Mouse (Mus musculus) bone marrow macrophage, adult 2 months (primary cell): ENCODE measurements around the gene Nfatc2ip. TPM values are rescaled to one million over a fixed set of nuclear protein-coding genes. Genes with fewer than 3 reads are reported as not detected.
"Not testable (repeated sequence)": the region's sequence is repeated elsewhere in the genome, so short reads cannot be mapped to it uniquely, and the experiment has no call there.

ENCODE experiments used
- H3K27ac ChIP-seq: 2 replicates; pipeline ENCODE4 v1.5.1; 2012; ENCODE audit warnings: low read depth, low read length; ENCODE audit not compliant: insufficient read depth
- H3K4me1 ChIP-seq: 2 replicates; pipeline ENCODE4 v1.6.1; 2012; ENCODE audit warnings: low read length; ENCODE audit not compliant: control insufficient read depth, insufficient read depth
- H3K4me3 ChIP-seq: 2 replicates; pipeline ENCODE4 v1.5.1; 2012; ENCODE audit warnings: mild to moderate bottlenecking, low read length, moderate library complexity; ENCODE audit not compliant: insufficient read depth
- CTCF ChIP-seq: IDR thresholded peaks from 2 replicates; pipeline ENCODE4 v1.5.1; 2012; ENCODE audit warnings: low read depth, mild to moderate bottlenecking, low read length, moderate library complexity
- POLR2A ChIP-seq: IDR thresholded peaks from 2 replicates; pipeline ENCODE4 v1.6.1; 2012; ENCODE audit warnings: mild to moderate bottlenecking, low read depth, low read length, borderline replicate concordance
- polyA plus RNA-seq: library from polyadenylated mRNA; stranded (reverse); fragments of >200 nt; gene quantifications from 2 replicates; pipeline ENCODE4 v1.2.4, GENCODE M21; 2012; ENCODE audit not compliant: missing spikeins, insufficient read depth, insufficient read length

Gene Nfatc2ip
- polyA plus RNA-seq, 1 experiment = 10.3 TPM

DNA sequence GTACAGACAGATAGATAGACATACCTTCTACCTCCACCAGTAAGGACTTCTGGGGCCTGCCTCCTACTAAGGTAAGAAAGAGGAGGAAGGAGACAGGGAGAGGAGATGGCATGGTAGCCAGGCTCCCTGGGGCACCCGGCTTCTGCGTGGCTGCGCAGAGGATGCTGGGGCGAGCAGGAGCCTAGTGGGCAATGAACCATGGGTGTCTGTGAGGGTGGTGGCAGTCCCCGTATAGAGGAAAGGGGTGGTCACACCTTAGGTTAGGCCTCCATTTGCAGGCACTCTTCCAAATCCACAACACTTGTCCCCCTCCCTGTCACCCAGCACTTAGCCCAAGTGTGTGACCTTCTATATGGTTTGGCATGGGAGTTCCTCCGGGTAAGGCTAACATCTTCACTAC, 18.2 kb upstream of the Nfatc2ip start, which contains the start of gene Cd19:
Cd19 (minus strand) TSS at position 165 of the 400 bp plus-strand sequence.
- Histone ChIP-seq H3K4me1 (peaks cover 3% of the 10 kb centered on the region; the same call in 1 of the 2 replicates), H3K4me3 (no peak within 1 kb of the TSS), H3K27ac (no peak within 1 kb of the TSS)
- TF ChIP-seq POLR2A = no peak
- TF ChIP-seq CTCF = no peak

DNA sequence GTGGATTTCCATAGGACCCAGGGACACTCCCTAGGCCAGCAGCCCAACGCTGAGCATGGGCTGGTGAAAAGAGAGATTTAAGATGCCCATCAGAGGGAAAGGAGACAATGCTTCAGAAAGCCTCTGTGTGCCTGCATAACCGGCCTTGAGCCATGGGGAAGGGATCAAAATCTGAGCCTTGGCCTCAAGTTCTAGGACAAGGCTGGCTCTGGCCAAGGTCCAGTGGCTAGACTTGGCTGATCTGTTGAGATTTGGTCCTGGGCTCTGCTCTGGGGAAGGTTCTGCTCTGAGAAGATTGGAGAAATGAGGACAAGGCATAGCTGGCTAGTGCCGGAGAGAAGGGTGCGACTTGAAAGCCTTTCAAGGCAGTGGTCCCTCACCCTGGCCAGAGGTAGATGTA, 14.5 kb upstream of the Nfatc2ip start:
- H3K4me1 ChIP-seq = no peaks in the 10 kb centered on the region
- H3K27ac ChIP-seq = no peak overlapping the region
- TF ChIP-seq CTCF = no peak
- TF ChIP-seq POLR2A = no peak
- H3K4me3 ChIP-seq = no peak overlapping the region

DNA sequence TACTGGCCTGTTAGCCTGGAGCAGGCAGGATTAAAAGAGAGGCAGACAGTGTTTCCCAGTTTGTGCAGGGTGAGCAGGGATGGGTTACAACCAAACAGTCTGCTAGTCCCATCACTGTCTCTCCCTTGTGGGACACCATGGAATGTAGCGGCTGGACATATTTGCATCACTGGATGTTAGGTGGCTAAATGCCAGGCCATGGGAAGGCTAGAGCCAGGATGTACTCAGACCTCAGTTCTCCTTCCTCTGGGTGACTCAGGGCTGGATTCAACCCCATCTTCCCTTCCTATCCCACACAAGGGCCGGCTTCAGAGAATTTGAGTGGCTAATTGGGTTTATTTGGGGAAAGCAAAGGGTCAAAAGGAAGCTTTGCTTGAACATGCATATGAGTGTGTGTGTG, 12.1 kb upstream of the Nfatc2ip start:
- TF ChIP-seq POLR2A (no peak), CTCF (no peak)
- no peaks in the 10 kb centered on the region for H3K4me1 ChIP-seq
- H3K27ac ChIP-seq = no peak overlapping the region
- H3K4me3 ChIP-seq = no peak overlapping the region

DNA sequence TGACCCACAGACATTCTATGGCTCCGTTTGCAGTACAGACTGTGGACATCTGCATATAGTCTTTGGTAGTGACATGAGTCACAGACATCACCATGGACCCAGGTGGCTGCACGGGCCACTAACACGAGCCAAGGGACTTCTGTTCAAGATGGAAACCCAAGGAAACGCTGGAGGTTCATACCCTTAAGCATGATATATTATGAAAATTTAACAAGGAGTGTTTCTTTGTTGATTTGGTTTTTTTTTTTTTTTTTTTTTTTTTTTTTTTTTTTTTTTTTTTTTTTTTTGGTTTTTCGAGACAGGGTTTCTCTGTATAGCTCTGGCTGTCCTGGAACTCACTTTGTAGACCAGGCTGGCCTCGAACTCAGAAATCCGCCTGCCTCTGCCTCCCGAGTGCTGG, 6.0 kb upstream of the Nfatc2ip start:
- H3K27ac ChIP-seq, H3K4me3 ChIP-seq, H3K4me1 ChIP-seq: not testable (repeated sequence)

DNA sequence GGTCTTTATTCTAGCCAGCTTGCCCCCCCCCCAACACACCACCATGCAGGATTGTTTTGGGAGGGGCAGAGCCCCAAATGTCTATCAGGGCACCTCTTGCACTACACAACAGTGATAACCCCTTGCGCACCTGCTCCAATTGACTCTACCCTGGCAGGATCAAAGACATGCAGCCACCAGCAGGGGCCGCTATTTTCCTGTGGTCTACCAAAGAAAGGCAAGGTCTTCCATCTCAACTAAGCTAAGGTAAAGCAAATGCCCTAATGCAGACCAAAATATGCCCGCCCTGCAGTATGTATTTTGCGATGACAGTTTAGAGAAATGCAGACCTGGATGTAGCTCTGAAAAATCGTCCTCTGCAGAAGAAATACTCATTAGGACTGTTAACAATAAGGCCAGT, 3.0 kb upstream of the Nfatc2ip start:
- TF ChIP-seq POLR2A = no peak
- TF ChIP-seq CTCF = peak; percentile 90
- Histone ChIP-seq H3K27ac (no peak overlapping the region), H3K4me1 (peaks cover 3% of the 10 kb centered on the region), H3K4me3 (no peak overlapping the region)

DNA sequence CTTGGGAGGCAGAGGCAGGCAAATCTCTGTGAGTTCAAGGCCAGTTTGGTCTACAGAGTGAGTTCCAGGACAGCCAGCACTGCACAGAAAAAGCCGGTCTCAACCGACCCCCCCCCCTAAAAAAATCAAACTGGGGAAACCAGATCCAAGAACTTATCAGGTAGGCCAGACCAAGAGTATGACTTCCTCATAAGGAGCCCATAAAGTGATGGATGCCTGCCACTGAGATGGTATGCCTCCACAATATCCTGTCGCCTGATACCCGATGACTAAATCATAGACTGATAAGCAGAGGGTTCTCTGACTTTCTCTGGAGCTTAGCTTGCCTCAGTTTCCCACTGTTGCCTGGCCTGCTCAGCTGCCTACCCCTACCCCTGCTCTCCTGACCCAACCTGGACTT, 1.3 kb upstream of the Nfatc2ip start:
- peaks cover 3% of the 10 kb centered on the region for H3K4me1 ChIP-seq
- TF ChIP-seq CTCF = no peak
- TF ChIP-seq POLR2A = no peak
- H3K27ac ChIP-seq = no peak overlapping the region
- no peak overlapping the region for H3K4me3 ChIP-seq

DNA sequence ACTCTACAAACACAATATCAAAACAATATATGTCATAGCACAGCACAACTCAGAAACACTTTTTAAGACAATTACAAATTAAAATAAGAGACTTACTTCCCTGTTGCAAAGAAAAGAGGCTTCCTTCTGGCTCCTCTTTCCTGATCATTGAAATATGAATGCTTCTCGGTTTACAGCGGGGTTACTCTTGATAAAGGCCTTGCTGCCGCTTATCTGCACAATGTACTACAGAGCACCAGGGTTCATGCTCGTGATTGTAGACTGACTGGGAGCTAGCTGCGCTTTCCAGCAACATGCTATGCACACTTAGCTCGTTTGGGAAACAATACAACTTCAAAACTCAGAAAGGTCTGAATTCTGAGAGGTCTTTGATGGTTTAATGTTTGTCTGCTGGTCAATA, 684 bp upstream of the Nfatc2ip start:
- Histone ChIP-seq H3K27ac (no peak overlapping the region), H3K4me1 (peaks cover 3% of the 10 kb centered on the region), H3K4me3 (no peak overlapping the region)
- TF ChIP-seq POLR2A (no peak), CTCF (no peak)

DNA sequence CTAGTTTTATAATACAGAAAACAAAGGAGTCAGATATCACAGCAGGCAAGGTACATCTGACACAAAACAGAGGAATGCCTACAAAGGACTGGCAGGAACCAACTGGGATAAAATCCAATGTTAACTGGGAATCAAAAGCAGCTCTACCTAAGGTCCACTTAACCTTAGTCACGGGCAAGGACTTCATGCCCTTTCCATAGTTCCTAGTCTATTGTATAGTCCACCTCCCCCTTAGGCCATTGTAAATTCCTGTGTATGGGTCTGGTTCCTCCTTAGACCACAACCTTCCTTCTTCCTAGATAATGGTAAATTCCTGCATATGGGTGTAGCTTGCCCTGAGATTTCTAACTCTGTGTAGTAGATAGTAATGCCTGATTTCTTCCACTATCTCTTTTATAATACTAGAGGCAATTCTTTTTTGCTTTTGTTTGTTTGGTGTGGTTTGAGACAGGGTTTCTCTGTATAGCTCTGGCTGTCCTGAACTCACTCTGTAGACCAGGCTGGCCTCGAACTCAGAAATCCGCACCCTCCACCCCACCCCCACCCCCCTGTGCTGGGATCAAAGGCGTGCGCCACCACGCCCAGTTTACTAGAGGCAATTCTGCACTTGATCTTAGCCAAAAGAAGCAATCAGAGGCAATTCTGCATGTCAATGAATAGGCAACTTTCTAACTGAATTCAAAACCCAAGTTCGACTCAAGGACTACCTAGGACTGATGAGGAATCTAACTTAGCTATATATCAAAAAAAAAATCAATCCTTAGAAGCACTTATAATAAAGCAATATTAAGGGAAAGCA, 4.3 kb downstream of the Nfatc2ip start:
- not testable (repeated sequence) for H3K27ac ChIP-seq, H3K4me3 ChIP-seq, H3K4me1 ChIP-seq

DNA sequence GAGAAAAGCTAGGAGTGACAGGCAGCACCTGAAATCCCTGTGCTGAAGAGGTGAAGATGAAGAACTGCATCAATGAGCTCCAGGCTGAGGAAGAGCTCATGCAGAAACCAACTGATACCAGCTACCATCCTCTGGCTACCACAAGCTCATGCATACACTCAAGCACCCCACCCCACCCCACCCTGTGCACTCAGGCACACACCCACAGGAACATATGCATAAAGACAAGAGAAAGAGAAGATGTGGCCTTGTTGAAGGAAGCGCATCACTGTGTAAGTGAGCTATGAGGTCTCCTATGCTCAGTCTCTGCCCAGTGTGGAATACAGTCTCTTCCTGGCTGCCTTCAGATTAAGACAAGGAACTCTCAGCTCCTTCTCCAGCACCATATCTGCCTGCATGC, 8.4 kb downstream of the Nfatc2ip start:
- TF ChIP-seq CTCF (no peak), POLR2A (no peak)
- H3K27ac ChIP-seq = no peak overlapping the region
- H3K4me3 ChIP-seq = no peak overlapping the region
- no peaks in the 10 kb centered on the region for H3K4me1 ChIP-seq

DNA sequence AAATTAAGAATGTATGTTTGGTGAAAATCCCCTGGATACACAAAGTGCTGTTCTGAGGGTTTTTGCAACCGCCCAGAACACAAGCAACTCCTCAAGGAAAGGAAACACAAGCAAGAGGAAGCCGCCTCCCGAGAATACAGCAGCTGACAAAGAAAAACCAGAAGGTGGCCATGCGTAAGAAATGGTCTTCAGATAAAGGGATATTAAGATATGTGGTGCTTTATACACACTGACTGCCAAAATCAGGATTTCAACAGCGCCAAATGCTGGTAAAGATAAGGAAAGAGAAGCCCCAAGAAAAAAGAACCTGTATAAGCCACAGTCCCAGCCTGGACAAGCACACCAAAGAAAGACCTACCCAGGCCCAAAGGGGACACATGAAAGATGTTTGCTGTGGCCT, 13.0 kb downstream of the Nfatc2ip start:
- Histone ChIP-seq H3K4me3 (no peak overlapping the region), H3K27ac (no peak overlapping the region), H3K4me1 (no peaks in the 10 kb centered on the region)
- no peak for TF ChIP-seq CTCF

DNA sequence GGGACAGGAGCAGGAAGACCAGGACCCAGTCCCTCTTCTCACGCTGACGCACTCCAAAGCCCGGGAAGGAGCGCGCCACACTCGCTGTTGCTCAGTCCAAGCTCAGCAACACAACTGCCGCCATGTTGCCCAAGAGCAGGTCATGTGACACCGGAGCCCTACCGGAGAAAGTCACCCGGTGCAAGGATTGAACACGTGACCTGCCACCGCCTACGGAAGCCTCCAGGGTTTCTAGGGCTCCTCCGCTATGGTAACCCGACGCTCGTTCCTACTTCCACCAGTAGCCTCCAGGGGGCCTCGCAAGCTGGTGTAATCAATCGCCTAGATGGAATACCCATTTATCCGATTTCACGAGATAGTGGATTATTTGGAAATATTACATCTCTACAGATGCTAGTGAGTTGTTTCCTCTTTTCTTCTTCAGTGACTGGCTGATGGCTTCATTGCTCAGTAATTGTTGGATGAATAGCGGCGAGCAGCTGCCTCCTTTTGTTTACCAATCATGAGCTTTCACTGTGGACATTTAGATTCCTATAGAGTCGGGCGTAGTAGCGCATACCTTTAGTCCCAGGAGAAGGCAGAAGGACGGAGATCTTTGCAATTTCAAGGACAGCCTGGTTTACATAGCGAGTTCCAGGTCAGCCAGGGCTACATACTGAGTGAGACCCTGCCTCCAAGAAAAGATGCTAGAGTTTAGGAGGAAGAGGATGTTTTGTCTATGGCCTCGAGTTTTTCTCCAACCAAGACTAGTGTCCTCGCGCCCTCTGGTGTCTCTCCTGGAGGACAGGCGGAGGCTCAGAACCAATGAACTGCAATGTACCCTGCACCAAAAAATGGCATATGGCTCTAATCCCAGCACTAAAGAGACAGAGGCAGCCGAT, 19.0 kb downstream of the Nfatc2ip start, which contains the start of gene Spns1:
Spns1 (minus strand) TSS at position 173 of the 881 bp plus-strand sequence.
- Histone ChIP-seq H3K27ac (peak within 1 kb of the TSS; percentile 57), H3K4me1 (peaks cover 19% of the 10 kb centered on the region), H3K4me3 (peak within 1 kb of the TSS; percentile 64)
- TF ChIP-seq POLR2A = no peak
- TF ChIP-seq CTCF = peak; percentile 54
